Mouse (Mus musculus) MEL (cell line): ENCODE measurements around the gene Sp9. TPM values are rescaled to one million over a fixed set of nuclear protein-coding genes. Genes with fewer than 3 reads are reported as not detected.

Experiments used
- DNase-seq: peaks from one replicate; pipeline ENCODE4 v3.0.0; 2011; ENCODE audit warnings: low read depth, low spot score
- H3K27ac ChIP-seq: 2 replicates; pipeline ENCODE4 v1.5.1; 2012; ENCODE audit warnings: low read depth, mild to moderate bottlenecking, control low read depth, low read length, moderate library complexity; ENCODE audit not compliant: control insufficient read depth
- H3K27me3 ChIP-seq, 2 experiments: fragments of 150-350 bp in 1 of 2; sonication (generic) in 1 of 2; 2 replicates each; pipeline ENCODE4 v1.6.1; 2012; ENCODE audit warnings: low read length in 2 of 2, mild to moderate bottlenecking in 2 of 2, improper control_type of control experiment in 1 of 2, moderate library complexity in 1 of 2; ENCODE audit not compliant: insufficient read depth in 2 of 2, control insufficient read depth in 1 of 2
- H3K36me3 ChIP-seq, 2 experiments: 2 replicates each; pipeline ENCODE4 v1.6.1; 2012 to 2014; ENCODE audit warnings: low read length in 2 of 2, improper control_type of control experiment in 1 of 2, inconsistent platforms in 1 of 2, mild to moderate bottlenecking in 1 of 2; ENCODE audit not compliant: insufficient read depth in 2 of 2, control insufficient read depth in 1 of 2
- H3K4me1 ChIP-seq, 2 experiments: fragments of 150-350 bp in 1 of 2; sonication (generic) in 1 of 2; 2 replicates each; pipeline ENCODE4 v1.6.1; 2012; ENCODE audit warnings: low read length in 2 of 2, improper control_type of control experiment in 1 of 2, mild to moderate bottlenecking in 1 of 2; ENCODE audit not compliant: insufficient read depth in 2 of 2, control insufficient read depth in 1 of 2
- H3K4me3 ChIP-seq, 2 experiments: fragments of 150-350 bp in 1 of 2; sonication (generic) in 1 of 2; 2 replicates each; pipeline ENCODE4 v1.5.1; 2012; ENCODE audit warnings: low read depth in 2 of 2, low read length in 2 of 2, mild to moderate bottlenecking in 2 of 2, moderate library complexity in 2 of 2, control low read depth in 1 of 2, improper control_type of control experiment in 1 of 2; ENCODE audit not compliant: control insufficient read depth in 1 of 2, insufficient read depth in 1 of 2
- H3K79me2 ChIP-seq: 2 replicates; pipeline ENCODE4 v1.6.1; 2012; ENCODE audit warnings: mild to moderate bottlenecking, low read length, moderate library complexity; ENCODE audit not compliant: control insufficient read depth, poor library complexity, insufficient read depth
- H3K9ac ChIP-seq: 2 replicates; pipeline ENCODE4 v1.6.1; 2012; ENCODE audit warnings: low read depth, mild to moderate bottlenecking, control low read depth, low read length, moderate library complexity; ENCODE audit not compliant: control insufficient read depth, poor library complexity, severe bottlenecking
- H3K9me3 ChIP-seq: fragments of 150-350 bp; sonication (generic); replicated peaks from 2 replicates; pipeline ENCODE4 v1.6.1; 2012; ENCODE audit warnings: mild to moderate bottlenecking, low read length, improper control_type of control experiment, moderate library complexity; ENCODE audit not compliant: insufficient read depth
- CHD2 ChIP-seq: IDR thresholded peaks from 2 replicates; pipeline ENCODE4 v1.6.1; 2011; ENCODE audit warnings: low read length, improper control_type of control experiment
- EP300 ChIP-seq, 2 experiments: IDR thresholded peaks; 2 replicates each; pipeline ENCODE4 v1.6.1; 2011; ENCODE audit warnings: improper control_type of control experiment in 2 of 2, low read length in 2 of 2, low read depth in 1 of 2, mild to moderate bottlenecking in 1 of 2
- GABPA ChIP-seq: IDR thresholded peaks from 2 replicates; pipeline ENCODE4 v1.6.1; 2012; ENCODE audit warnings: low read depth, mild to moderate bottlenecking, inconsistent platforms, low read length, improper control_type of control experiment, moderate library complexity
- HCFC1 ChIP-seq: IDR thresholded peaks from 2 replicates; pipeline ENCODE4 v1.6.1; 2012; ENCODE audit warnings: low read depth, mild to moderate bottlenecking, inconsistent platforms, low read length, improper control_type of control experiment, moderate library complexity
- JUND ChIP-seq: IDR thresholded peaks from 2 replicates; pipeline ENCODE4 v1.6.1; 2011; ENCODE audit warnings: low read depth, mild to moderate bottlenecking, improper control_type of control experiment, low read length
- MAX ChIP-seq: IDR thresholded peaks from 2 replicates; pipeline ENCODE4 v1.6.1; 2011; ENCODE audit warnings: low read length, improper control_type of control experiment
- MAZ ChIP-seq: IDR thresholded peaks from 2 replicates; pipeline ENCODE4 v1.6.1; 2012; ENCODE audit warnings: low read depth, mild to moderate bottlenecking, inconsistent platforms, low read length, improper control_type of control experiment
- MEF2A ChIP-seq: IDR thresholded peaks from 2 replicates; pipeline ENCODE4 v1.6.1; 2014; ENCODE audit warnings: low read depth, mild to moderate bottlenecking, inconsistent platforms, low read length, improper control_type of control experiment; ENCODE audit not compliant: poor library complexity, insufficient replicate concordance, severe bottlenecking; ENCODE audit errors: extremely low read depth
- MXI1 ChIP-seq: IDR thresholded peaks from 2 replicates; pipeline ENCODE4 v1.6.1; 2011; ENCODE audit warnings: mild to moderate bottlenecking, low read depth, low read length, improper control_type of control experiment
- MYC ChIP-seq: IDR thresholded peaks from 2 replicates; pipeline ENCODE4 v1.6.1; 2011; ENCODE audit warnings: low read depth, mild to moderate bottlenecking, low read length, improper control_type of control experiment, moderate library complexity
- POLR2A ChIP-seq, 2 experiments: IDR thresholded peaks; 2 replicates each; pipeline ENCODE4 v1.6.1; 2011 to 2012; ENCODE audit warnings: low read length in 2 of 2, mild to moderate bottlenecking in 2 of 2, control low read depth in 1 of 2, improper control_type of control experiment in 1 of 2, low read depth in 1 of 2, moderate library complexity in 1 of 2; ENCODE audit not compliant: control insufficient read depth in 1 of 2, insufficient read depth in 1 of 2, poor library complexity in 1 of 2
- RCOR1 ChIP-seq: IDR thresholded peaks from 2 replicates; pipeline ENCODE4 v1.6.1; 2012; ENCODE audit warnings: low read depth, mild to moderate bottlenecking, inconsistent platforms, low read length, improper control_type of control experiment
- SIN3A ChIP-seq: IDR thresholded peaks from 2 replicates; pipeline ENCODE4 v1.6.1; 2012; ENCODE audit warnings: low read length, improper control_type of control experiment, inconsistent platforms
- SMC3 ChIP-seq: IDR thresholded peaks from 2 replicates; pipeline ENCODE4 v1.6.1; 2011; ENCODE audit warnings: low read depth, low read length, improper control_type of control experiment
- TAL1 ChIP-seq: IDR thresholded peaks from 2 replicates; pipeline ENCODE4 v1.6.1; 2012; ENCODE audit warnings: mild to moderate bottlenecking, inconsistent platforms, low read length, moderate library complexity, mixed read lengths
- TBP ChIP-seq: IDR thresholded peaks from 2 replicates; pipeline ENCODE4 v1.8.0; 2011; ENCODE audit warnings: low read depth, low read length, improper control_type of control experiment
- TCF12 ChIP-seq: IDR thresholded peaks from 2 replicates; pipeline ENCODE4 v1.6.1; 2014; ENCODE audit warnings: low read depth, mild to moderate bottlenecking, inconsistent platforms, low read length, improper control_type of control experiment, moderate library complexity
- UBTF ChIP-seq: IDR thresholded peaks from 2 replicates; pipeline ENCODE4 v1.6.1; 2012; ENCODE audit warnings: low read depth, mild to moderate bottlenecking, inconsistent platforms, low read length, improper control_type of control experiment, moderate library complexity, borderline replicate concordance; ENCODE audit not compliant: insufficient read depth
- ZKSCAN1 ChIP-seq: IDR thresholded peaks from 2 replicates; pipeline ENCODE4 v1.6.1; 2012; ENCODE audit warnings: low read depth, mild to moderate bottlenecking, inconsistent platforms, low read length, improper control_type of control experiment, moderate library complexity
- ZMIZ1 ChIP-seq: IDR thresholded peaks from 2 replicates; pipeline ENCODE4 v1.6.1; 2012; ENCODE audit warnings: low read depth, mild to moderate bottlenecking, inconsistent platforms, low read length, improper control_type of control experiment, moderate library complexity
- ZNF384 ChIP-seq: IDR thresholded peaks from 2 replicates; pipeline ENCODE4 v1.6.1; 2012; ENCODE audit warnings: low read depth, mild to moderate bottlenecking, inconsistent platforms, low read length, improper control_type of control experiment
- polyA plus RNA-seq, 2 experiments: library from polyadenylated mRNA; stranded (reverse) in 1 of 2; unstranded in 1 of 2; fragments of >175 nt in 1 of 2; fragments of >200 nt in 1 of 2; gene quantifications; 2 replicates each; pipeline versions ENCODE4 v1.2.1 to v1.2.4; 2012; ENCODE audit warnings: low replicate concordance in 2 of 2, low read depth in 1 of 2; ENCODE audit not compliant: insufficient read length in 2 of 2, insufficient read depth in 1 of 2, missing spikeins in 1 of 2
- total RNA-seq: library from RNA; depleted of rRNA; stranded (reverse); fragments of 300-350 nt; gene quantifications from 2 replicates; pipeline ENCODE4 v1.2.3, GENCODE M21; 2012

Gene Sp9
- total and polyA plus RNA-seq, 3 experiments: 0.03 to 0.39 TPM; not detected in 1

GRCm38 (mm10) chr2:73266623-73267022 lies 5.1 kb upstream of the Sp9 start:
- TF ChIP-seq EP300 (IDR thresholded peaks at IDR 0.05; ENCODE audit: low read depth in 1 of 2, low read length in 2 of 2) (no peak), GABPA (no peak), ZNF384 (no peak), RCOR1 (no peak), JUND (no peak), ZMIZ1 (no peak), TAL1 (no peak)
- no peak overlapping the region for H3K27ac ChIP-seq
- H3K79me2 ChIP-seq: no peaks in the 10 kb centered on the region
- no peaks in the 10 kb centered on the region for H3K36me3 ChIP-seq
- no peaks in the 10 kb centered on the region for H3K27me3 ChIP-seq
- H3K4me1 ChIP-seq: no peaks in the 10 kb centered on the region
- H3K9me3 ChIP-seq: no peaks in the 10 kb centered on the region
- H3K4me3 ChIP-seq: no peak overlapping the region
- no peak overlapping the region for H3K9ac ChIP-seq
- no peak for DNase-seq

GRCm38 (mm10) chr2:73267231-73267630 lies 4.5 kb upstream of the Sp9 start:
- H3K79me2 ChIP-seq: no peaks in the 10 kb centered on the region
- no peaks in the 10 kb centered on the region for H3K4me1 ChIP-seq
- DNase-seq: no peak
- no peaks in the 10 kb centered on the region for H3K36me3 ChIP-seq
- TF ChIP-seq ZKSCAN1 (no peak), SMC3 (no peak), HCFC1 (no peak), MAZ (no peak)
- H3K4me3 ChIP-seq: no peak overlapping the region
- H3K9me3 ChIP-seq: no peaks in the 10 kb centered on the region
- no peak overlapping the region for H3K9ac ChIP-seq
- H3K27ac ChIP-seq: no peak overlapping the region
- no peaks in the 10 kb centered on the region for H3K27me3 ChIP-seq

- DNase-seq: no peak
- Histone ChIP-seq H3K9ac (no peak overlapping the region), H3K27ac (no peak overlapping the region), H3K4me1 (no peaks in the 10 kb centered on the region), H3K4me3 (no peak overlapping the region), H3K36me3 (no peaks in the 10 kb centered on the region), H3K9me3 (no peaks in the 10 kb centered on the region), H3K27me3 (no peaks in the 10 kb centered on the region), H3K79me2 (no peaks in the 10 kb centered on the region)
- no peak for TF ChIP-seq POLR2A (IDR thresholded peaks at IDR 0.05; ENCODE audit: control insufficient read depth in 1 of 2, insufficient read depth in 1 of 2, low read depth in 1 of 2, low read length in 2 of 2, poor library complexity in 1 of 2)
- TF ChIP-seq CHD2: no peak
- TF ChIP-seq TCF12: no peak
- TF ChIP-seq EP300 (IDR thresholded peaks at IDR 0.05; ENCODE audit: low read depth in 1 of 2, low read length in 2 of 2): no peak
- TF ChIP-seq MYC: no peak
- TF ChIP-seq MXI1: no peak
- TF ChIP-seq TBP: no peak
- no peak for TF ChIP-seq MEF2A
- no peak for TF ChIP-seq MAX
- no peak for TF ChIP-seq ZNF384
- no peak for TF ChIP-seq GABPA
- TF ChIP-seq UBTF: no peak
- no peak for TF ChIP-seq ZMIZ1
- TF ChIP-seq SIN3A: no peak
These were observed 3.9 kb upstream of the Sp9 start for GRCm38 (mm10) chr2:73267818-73268217.
